In the genomic region with DNA sequence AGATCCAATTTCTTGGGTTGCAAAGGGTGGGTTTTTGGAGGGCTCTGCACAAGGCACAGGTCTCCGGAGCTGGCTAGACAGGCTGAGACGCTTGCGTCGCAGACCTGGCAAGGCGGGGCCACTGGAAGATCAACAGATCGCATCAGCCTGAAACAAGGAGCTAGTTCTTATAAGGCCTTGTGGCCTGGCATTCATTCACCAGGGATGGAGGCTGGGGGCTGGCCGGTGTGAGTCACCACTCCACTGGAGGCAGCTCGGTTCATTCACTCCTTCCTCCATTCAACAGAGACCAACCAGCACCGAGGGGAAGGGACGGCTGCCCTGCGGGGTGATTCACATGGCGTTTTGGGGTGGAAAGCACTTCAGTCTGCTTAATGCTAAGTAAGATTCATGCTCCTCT, we compare ENCODE assay signal across 18 mouse cellular contexts. TPM values are rescaled to one million over a fixed set of nuclear protein-coding genes. Genes with fewer than 3 reads are reported as not detected.
DNase-seq lines count a peak whose midpoint lies in the region; ATAC-seq and TF ChIP-seq lines count a peak whose summit lies in the region.
"Had no signal": no experiment of that assay in that cellular context is flagged by ENCODE, and none has a peak within 500 bp of the region (broad histone marks: within the 10 kb centered on the region; RNA-seq: fewer than 3 reads in every experiment).

No protein-coding gene starts in this region.

- peak overlapping the region; percentile 75 for H3K27ac ChIP-seq in gastrocnemius, adult 2 months
- H3K27ac ChIP-seq in lung, embryonic 14.5 days (ENCODE audit: low read depth) = peak overlapping the region; percentile 1; the same call in 1 of the 2 replicates
- H3K27ac ChIP-seq in bone marrow macrophage, adult 2 months (ENCODE audit: insufficient read depth, low read depth, low read length) = peak overlapping the region; percentile 2; the same call in 1 of the 2 replicates
- H3K27ac ChIP-seq: hindbrain, embryonic 14.5 days; layer of hippocampus, adult 2 months; lung, embryonic 15.5 days; neural tube, embryonic 12.5 days had no signal

- intact Hi-C loops in gastrocnemius, adult 2 months (cut with DNase I) = loop anchor here (5.0 kb wide), 1 partner anchor 77 kb away; no protein-coding TSS in a partner anchor

- no peak for DNase-seq in gastrocnemius, adult 2 months
- DNase-seq in gastrocnemius, postnatal 25 days = no peak
- peak; percentile 57 for DNase-seq in lung, embryonic 14.5 days
- no peak for DNase-seq in lung, postnatal 14 days
- DNase-seq in skeletal muscle tissue, adult 2 months (ENCODE audit: low read depth, low spot score) = peak; percentile 22
- no peak for DNase-seq in natural killer cell, adult 2 months (ENCODE audit: low spot score in 2 of 2)
- DNase-seq in cerebellum, postnatal 36 days = no peak
- DNase-seq: cerebellum, postnatal 10 days; left cerebral cortex, postnatal 4 days; thymus, postnatal 4 days had no signal

- 45% methylated on average over 12 of the region's 12 CpGs for WGBS in lung, embryonic 14.5 days

- H3K9me3 ChIP-seq in lung, embryonic 14.5 days (ENCODE audit: low read depth, low read length) = no peaks in the 10 kb centered on the region
- H3K9me3 ChIP-seq: lung, embryonic 15.5 days; neural tube, embryonic 12.5 days had no signal

- TF ChIP-seq CTCF in gastrocnemius, adult 2 months (IDR thresholded peaks at IDR 0.05) = no peak
- no peak for TF ChIP-seq CTCF in lung, embryonic 14.5 days (IDR thresholded peaks at IDR 0.05; ENCODE audit: low read depth)
- TF ChIP-seq CTCF in bone marrow macrophage, adult 2 months (IDR thresholded peaks at IDR 0.05; ENCODE audit: low read depth, low read length) = no peak

- no peak for TF ChIP-seq POLR2A in bone marrow macrophage, adult 2 months (IDR thresholded peaks at IDR 0.05; ENCODE audit: borderline replicate concordance, low read depth, low read length)

- H3K9ac ChIP-seq in lung, embryonic 14.5 days = no peak overlapping the region
- H3K9ac ChIP-seq: hindbrain, embryonic 14.5 days; lung, embryonic 15.5 days; neural tube, embryonic 12.5 days had no signal

- H3K4me2 ChIP-seq in lung, embryonic 14.5 days = no peak overlapping the region; the same call in 1 of the 2 replicates
- H3K4me2 ChIP-seq: heart, embryonic 11.5 days; hindbrain, embryonic 14.5 days; lung, embryonic 15.5 days; midbrain, embryonic 11.5 days; neural tube, embryonic 12.5 days had no signal

- H3K4me3 ChIP-seq in gastrocnemius, adult 2 months = peak overlapping the region; percentile 39
- no peak overlapping the region for H3K4me3 ChIP-seq in lung, embryonic 14.5 days (ENCODE audit: low read depth, low read length)
- no peak overlapping the region for H3K4me3 ChIP-seq in bone marrow macrophage, adult 2 months (ENCODE audit: insufficient read depth, low read length)
- H3K4me3 ChIP-seq: layer of hippocampus, adult 2 months; lung, embryonic 15.5 days; neural tube, embryonic 12.5 days had no signal

- H3K4me1 ChIP-seq in lung, embryonic 14.5 days (ENCODE audit: insufficient read depth) = peaks cover 34% of the 10 kb centered on the region
- peaks cover 50% of the 10 kb centered on the region for H3K4me1 ChIP-seq in bone marrow macrophage, adult 2 months (ENCODE audit: control insufficient read depth, insufficient read depth, low read length)

- no peak for ATAC-seq in lung, embryonic 14.5 days (ENCODE audit: insufficient read depth)

- no peaks in the 10 kb centered on the region for H3K36me3 ChIP-seq in lung, embryonic 14.5 days (ENCODE audit: insufficient read depth)
- H3K36me3 ChIP-seq: lung, embryonic 15.5 days; neural tube, embryonic 12.5 days had no signal

- no peaks in the 10 kb centered on the region for H3K27me3 ChIP-seq in lung, embryonic 14.5 days (ENCODE audit: insufficient read depth, low read length)
- H3K27me3 ChIP-seq: CH12.LX; lung, embryonic 15.5 days had no signal

RNA-seq across cellular contexts. Expression of a gene that starts 52.1 kb away (rescaled TPM):
- 1 to 10 TPM; 7.1 to 9.1 TPM for total RNA-seq in gastrocnemius, adult 2 months (2021)
- 1 to 10 TPM; 6.4 to 7.7 TPM for total RNA-seq in gastrocnemius, postnatal 25 days (2021)
- polyA plus RNA-seq in lung, embryonic 14.5 days (2014; fragmentation: Nextera tagmentation; extraction: Ambion mirVana) = 2.1 and 2.3 TPM in 2 replicates
- polyA plus RNA-seq in bone marrow macrophage, adult 2 months (2012; ENCODE audit: insufficient read depth, insufficient read length, missing spikeins) = 49.4 and 61.9 TPM in 2 replicates

Comparison
In these comparisons a context has a peak if more than half of its experiments do, and no peak if none do; other contexts are left out.
1. DNase-seq: peak in lung, embryonic 14.5 days (single experiment) and skeletal muscle tissue, adult 2 months (single experiment); none in gastrocnemius, adult 2 months (single experiment), gastrocnemius, postnatal 25 days (single experiment), lung, postnatal 14 days (single experiment), natural killer cell, adult 2 months (0 of 2) and cerebellum, postnatal 36 days (0 of 2).
2. H3K27ac ChIP-seq: peak in every context shown above with its lines; median percentile 75 in gastrocnemius, adult 2 months; 2 in bone marrow macrophage, adult 2 months; 1 in lung, embryonic 14.5 days.